Mouse (Mus musculus): ENCODE measurements at regions not wholly inside any gene's neighbourhood (a gene's known extent, or its start where the extent isn't known, plus 50 kb on each side); places are given as distances from the start of the nearest gene placed in this dataset.

DNA sequence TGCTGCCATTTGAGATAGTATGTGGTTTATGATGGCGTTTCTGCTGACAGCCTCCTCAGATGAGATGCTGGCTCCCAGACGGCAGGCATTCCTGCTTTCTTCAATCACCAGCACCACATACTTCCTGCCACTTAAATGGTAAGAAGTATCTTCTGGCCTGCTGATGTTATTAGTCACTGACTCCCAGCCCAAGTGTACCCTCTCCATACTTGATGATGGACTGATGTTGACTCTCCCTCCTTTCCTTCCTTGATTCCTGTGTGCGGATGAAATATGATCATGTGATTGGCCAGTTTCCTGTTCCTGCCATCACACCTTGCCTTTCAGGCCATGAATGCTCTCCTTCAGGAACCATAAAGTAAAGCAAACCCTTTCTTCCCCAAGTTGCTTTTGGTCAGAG is 50.8 kb upstream of the Rpl10-ps3 start:
- Histone ChIP-seq H3K4me3 (no peak overlapping the region), H3K36me3 (ENCODE audit: control insufficient read depth, insufficient read depth) (no peaks in the 10 kb centered on the region), H3ac (ENCODE audit: control insufficient read depth, insufficient read length) (no peak overlapping the region), H3K4me2 (ENCODE audit: low read depth) (no peak overlapping the region), H3K79me2 (ENCODE audit: control insufficient read depth, insufficient read depth) (no peaks in the 10 kb centered on the region), H3K27me3 (ENCODE audit: control insufficient read depth, insufficient read depth, insufficient read length) (peaks cover 4% of the 10 kb centered on the region)
- no peak for TF ChIP-seq REST (IDR thresholded peaks at IDR 0.05; ENCODE audit: insufficient read depth, insufficient read length)
- no peak for TF ChIP-seq MYOG (IDR thresholded peaks at IDR 0.05; ENCODE audit: control insufficient read depth in 1 of 3, insufficient read depth in 1 of 3, insufficient read length in 2 of 3, low read depth in 2 of 3)
- no peak for TF ChIP-seq E2F4 (IDR thresholded peaks at IDR 0.05; ENCODE audit: insufficient read depth)
- TF ChIP-seq TCF12 (IDR thresholded peaks at IDR 0.05; ENCODE audit: insufficient read depth, poor library complexity, severe bottlenecking) = no peak
- no peak for TF ChIP-seq TCF3 (IDR thresholded peaks at IDR 0.05; ENCODE audit: insufficient read length, low read depth)
- TF ChIP-seq MYOD1 (IDR thresholded peaks at IDR 0.05; ENCODE audit: control insufficient read depth in 1 of 3, insufficient read length in 2 of 3, low read depth in 2 of 3) = no peak
- no peak for TF ChIP-seq MAX (IDR thresholded peaks at IDR 0.05; ENCODE audit: low read depth)
- no peak for TF ChIP-seq POLR2A (IDR thresholded peaks at IDR 0.05; ENCODE audit: insufficient read length, low read depth)
- TF ChIP-seq POLR2AphosphoS2 (IDR thresholded peaks at IDR 0.05; ENCODE audit: insufficient read length, low read depth) = no peak
- no peak for TF ChIP-seq CEBPB (IDR thresholded peaks at IDR 0.05; ENCODE audit: insufficient read depth, poor library complexity, severe bottlenecking)
- no peak for TF ChIP-seq SRF (IDR thresholded peaks at IDR 0.05; ENCODE audit: control insufficient read depth, insufficient read length, low read depth)
- no peak for TF ChIP-seq USF1 (IDR thresholded peaks at IDR 0.05; ENCODE audit: low read depth)

DNA sequence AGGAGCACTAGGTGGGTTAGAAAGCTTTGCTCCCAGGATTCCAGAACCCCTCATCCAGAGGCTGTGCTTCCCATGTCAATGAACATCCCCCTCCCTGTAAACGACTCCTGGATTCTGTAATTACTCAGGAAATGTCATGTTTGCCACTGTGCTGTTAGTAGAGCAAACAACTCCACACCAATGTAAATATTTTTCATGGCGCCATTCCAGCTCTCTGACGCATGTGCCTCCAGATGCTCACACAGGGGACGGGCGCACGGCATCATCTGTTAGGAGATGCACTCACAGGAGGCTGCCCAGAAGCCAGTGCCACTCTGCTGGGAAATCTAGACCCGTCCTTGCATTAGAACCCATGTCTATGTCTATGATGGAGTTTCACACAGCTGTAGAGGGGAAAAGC is 51.3 kb upstream of the Rpl10-ps3 start:
- Histone ChIP-seq H3K79me2 (ENCODE audit: control insufficient read depth, insufficient read depth) (no peaks in the 10 kb centered on the region), H3K4me2 (ENCODE audit: low read depth) (no peak overlapping the region), H3K36me3 (ENCODE audit: control insufficient read depth, insufficient read depth) (no peaks in the 10 kb centered on the region), H3K27me3 (ENCODE audit: control insufficient read depth, insufficient read depth, insufficient read length) (peaks cover 3% of the 10 kb centered on the region), H3ac (ENCODE audit: control insufficient read depth, insufficient read length) (no peak overlapping the region), H3K4me3 (no peak overlapping the region)
- TF ChIP-seq POLR2A (IDR thresholded peaks at IDR 0.05; ENCODE audit: insufficient read length, low read depth) (no peak), TCF3 (IDR thresholded peaks at IDR 0.05; ENCODE audit: insufficient read length, low read depth) (no peak), MYOD1 (IDR thresholded peaks at IDR 0.05; ENCODE audit: control insufficient read depth in 1 of 3, insufficient read length in 2 of 3, low read depth in 2 of 3) (no peak), MYOG (IDR thresholded peaks at IDR 0.05; ENCODE audit: control insufficient read depth in 1 of 3, insufficient read depth in 1 of 3, insufficient read length in 2 of 3, low read depth in 2 of 3) (no peak), E2F4 (IDR thresholded peaks at IDR 0.05; ENCODE audit: insufficient read depth) (no peak), SRF (IDR thresholded peaks at IDR 0.05; ENCODE audit: control insufficient read depth, insufficient read length, low read depth) (no peak), TCF12 (IDR thresholded peaks at IDR 0.05; ENCODE audit: insufficient read depth, poor library complexity, severe bottlenecking) (no peak), USF1 (IDR thresholded peaks at IDR 0.05; ENCODE audit: low read depth) (no peak), REST (IDR thresholded peaks at IDR 0.05; ENCODE audit: insufficient read depth, insufficient read length) (no peak), POLR2AphosphoS2 (IDR thresholded peaks at IDR 0.05; ENCODE audit: insufficient read length, low read depth) (no peak), MAX (IDR thresholded peaks at IDR 0.05; ENCODE audit: low read depth) (no peak), CEBPB (IDR thresholded peaks at IDR 0.05; ENCODE audit: insufficient read depth, poor library complexity, severe bottlenecking) (no peak)

DNA sequence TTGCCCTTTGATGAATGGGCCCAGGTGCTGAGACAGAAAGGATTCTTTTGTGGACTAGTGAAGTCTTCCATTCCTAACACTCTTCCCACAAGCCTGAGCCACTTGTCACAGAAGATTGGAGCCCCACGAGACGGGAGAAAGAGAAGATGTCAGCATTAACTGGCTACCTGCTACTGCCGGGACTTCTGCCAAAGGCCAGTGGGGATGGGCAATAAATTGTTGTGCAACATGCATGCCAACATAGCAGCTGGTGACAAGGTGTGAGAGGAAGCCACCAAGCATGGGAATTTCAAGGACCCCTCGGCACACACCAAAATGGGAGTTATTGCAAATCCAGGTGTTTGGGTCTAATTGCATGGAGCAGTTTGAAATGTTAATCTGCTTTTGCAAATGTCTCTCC is 63.6 kb upstream of the Rpl10-ps3 start:
- H3K4me3 ChIP-seq = no peak overlapping the region
- no peaks in the 10 kb centered on the region for H3K79me2 ChIP-seq (ENCODE audit: control insufficient read depth, insufficient read depth)
- no peak overlapping the region for H3ac ChIP-seq (ENCODE audit: control insufficient read depth, insufficient read length)
- H3K36me3 ChIP-seq (ENCODE audit: control insufficient read depth, insufficient read depth) = no peaks in the 10 kb centered on the region
- no peak overlapping the region for H3K4me2 ChIP-seq (ENCODE audit: low read depth)
- peaks cover 49% of the 10 kb centered on the region for H3K27me3 ChIP-seq (ENCODE audit: control insufficient read depth, insufficient read depth, insufficient read length)
- TF ChIP-seq SRF (IDR thresholded peaks at IDR 0.05; ENCODE audit: control insufficient read depth, insufficient read length, low read depth) = no peak
- no peak for TF ChIP-seq TCF3 (IDR thresholded peaks at IDR 0.05; ENCODE audit: insufficient read length, low read depth)
- no peak for TF ChIP-seq E2F4 (IDR thresholded peaks at IDR 0.05; ENCODE audit: insufficient read depth)
- no peak for TF ChIP-seq MYOG (IDR thresholded peaks at IDR 0.05; ENCODE audit: control insufficient read depth in 1 of 3, insufficient read depth in 1 of 3, insufficient read length in 2 of 3, low read depth in 2 of 3)
- no peak for TF ChIP-seq CEBPB (IDR thresholded peaks at IDR 0.05; ENCODE audit: insufficient read depth, poor library complexity, severe bottlenecking)
- no peak for TF ChIP-seq MYOD1 (IDR thresholded peaks at IDR 0.05; ENCODE audit: control insufficient read depth in 1 of 3, insufficient read length in 2 of 3, low read depth in 2 of 3)

DNA sequence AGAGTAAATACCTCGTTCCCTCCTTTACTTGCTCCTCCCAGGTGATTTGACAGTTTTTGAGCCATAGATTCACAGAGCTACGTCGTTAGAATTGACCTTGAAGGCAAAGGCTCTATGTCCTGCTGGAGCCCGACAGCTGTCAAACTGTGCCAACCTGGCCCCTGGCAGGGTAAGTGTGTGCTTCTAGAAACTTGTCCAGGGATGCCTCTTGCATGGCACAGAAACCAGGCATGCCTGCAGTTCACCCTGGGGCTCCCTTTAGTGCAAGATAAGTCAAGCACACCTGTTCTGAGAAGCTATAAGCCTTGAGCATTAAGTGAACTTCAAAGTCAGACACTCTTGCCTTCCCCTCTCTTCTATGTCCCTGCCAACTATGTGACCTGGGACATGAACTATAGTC is 64.1 kb upstream of the Rpl10-ps3 start:
- H3K27me3 ChIP-seq (ENCODE audit: control insufficient read depth, insufficient read depth, insufficient read length) = peaks cover 49% of the 10 kb centered on the region
- H3ac ChIP-seq (ENCODE audit: control insufficient read depth, insufficient read length) = no peak overlapping the region

GRCm38 (mm10) chr9:50412986-50413385 is 68.2 kb upstream of the Rpl10-ps3 start:
- Histone ChIP-seq H3K4me3 (no peak overlapping the region), H3ac (ENCODE audit: control insufficient read depth, insufficient read length) (no peak overlapping the region), H3K4me2 (ENCODE audit: low read depth) (no peak overlapping the region), H3K79me2 (ENCODE audit: control insufficient read depth, insufficient read depth) (no peaks in the 10 kb centered on the region), H3K27me3 (ENCODE audit: control insufficient read depth, insufficient read depth, insufficient read length) (peaks cover 42% of the 10 kb centered on the region), H3K36me3 (ENCODE audit: control insufficient read depth, insufficient read depth) (no peaks in the 10 kb centered on the region)
- TF ChIP-seq TCF3 (IDR thresholded peaks at IDR 0.05; ENCODE audit: insufficient read length, low read depth) (no peak), TCF12 (IDR thresholded peaks at IDR 0.05; ENCODE audit: insufficient read depth, poor library complexity, severe bottlenecking) (no peak), CEBPB (IDR thresholded peaks at IDR 0.05; ENCODE audit: insufficient read depth, poor library complexity, severe bottlenecking) (no peak), POLR2A (IDR thresholded peaks at IDR 0.05; ENCODE audit: insufficient read length, low read depth) (no peak), MAX (IDR thresholded peaks at IDR 0.05; ENCODE audit: low read depth) (no peak), POLR2AphosphoS2 (IDR thresholded peaks at IDR 0.05; ENCODE audit: insufficient read length, low read depth) (no peak)

More for the DNA sequence above, 64.1 kb upstream of the Rpl10-ps3 start:
- H3K4me2 ChIP-seq (ENCODE audit: low read depth) = no peak overlapping the region
- no peak for TF ChIP-seq E2F4 (IDR thresholded peaks at IDR 0.05; ENCODE audit: insufficient read depth)
- H3K4me3 ChIP-seq = no peak overlapping the region
- H3K79me2 ChIP-seq (ENCODE audit: control insufficient read depth, insufficient read depth) = no peaks in the 10 kb centered on the region
- no peaks in the 10 kb centered on the region for H3K36me3 ChIP-seq (ENCODE audit: control insufficient read depth, insufficient read depth)
